Mouse (Mus musculus): ENCODE results near the gene Cnnm3.

- TF ChIP-seq ZC3H11A (IDR thresholded peaks at IDR 0.05; ENCODE audit: borderline replicate concordance, low read depth, low read length) = no peak
- no peak for TF ChIP-seq MAFK (IDR thresholded peaks at IDR 0.05; ENCODE audit: insufficient read depth, low read depth, low read length)
- no peak for TF ChIP-seq CHD2 (IDR thresholded peaks at IDR 0.05; ENCODE audit: low read depth, low read length)
- no peak for TF ChIP-seq ZNF384 (IDR thresholded peaks at IDR 0.05; ENCODE audit: low read depth, low read length)
- TF ChIP-seq HCFC1 (IDR thresholded peaks at IDR 0.05; ENCODE audit: borderline replicate concordance, insufficient read depth, low read length) = 0 out of 2 replicates have a peak, but pooled peaks have one; percentile 26
Measured at GRCm38 (mm10) chr1:36556553-36557456, 45.1 kb downstream of the Cnnm3 start.
